Mouse (Mus musculus) hindbrain, embryonic 13.5 days (tissue): ENCODE results near the gene Ccdc146. TPM values are rescaled to one million over a fixed set of nuclear protein-coding genes. Genes with fewer than 3 reads are reported as not detected.

Experiments used
- ATAC-seq: fragments of 200-750 bp; cut with Nextera tagmentation; 2 replicates; pipeline ENCODE4 v1.8.0; 2017; ENCODE audit warnings: moderate TSS enrichment; ENCODE audit not compliant: low FRiP score
- H3K27ac ChIP-seq: fragments of 300-500 bp; sonication (generic); 2 replicates; pipeline ENCODE4 v1.5.1; 2015; ENCODE audit warnings: inconsistent platforms, mild to moderate bottlenecking, moderate library complexity
- H3K27me3 ChIP-seq: fragments of 300-500 bp; sonication (generic); 2 replicates; pipeline ENCODE4 v1.6.1; 2015; ENCODE audit warnings: mild to moderate bottlenecking, inconsistent platforms
- H3K36me3 ChIP-seq: fragments of 300-500 bp; sonication (generic); 2 replicates; pipeline ENCODE4 v1.6.1; 2015; ENCODE audit warnings: mild to moderate bottlenecking, inconsistent platforms
- H3K4me1 ChIP-seq: fragments of 300-500 bp; sonication (generic); replicated peaks from 2 replicates; pipeline ENCODE4 v1.6.1; 2015; ENCODE audit warnings: inconsistent platforms
- H3K4me2 ChIP-seq: fragments of 300-500 bp; sonication (generic); 2 replicates; pipeline ENCODE4 v1.6.1; 2015; ENCODE audit warnings: inconsistent platforms, mild to moderate bottlenecking, moderate library complexity
- H3K4me3 ChIP-seq: fragments of 300-500 bp; sonication (generic); 2 replicates; pipeline ENCODE4 v1.5.1; 2015; ENCODE audit warnings: mild to moderate bottlenecking, inconsistent platforms
- H3K9ac ChIP-seq: fragments of 300-500 bp; sonication (generic); 2 replicates; pipeline ENCODE4 v1.6.1; 2015; ENCODE audit warnings: mild to moderate bottlenecking, inconsistent platforms
- H3K9me3 ChIP-seq: fragments of 300-500 bp; sonication (generic); 2 replicates; pipeline ENCODE4 v1.6.1; 2016; ENCODE audit warnings: inconsistent platforms
- WGBS: fragments of 180-500 bp; shearing (Covaris S2); methylation state at CpG from one replicate; pipeline ENCODE4 v1.1.7; 2015; 5-methylcytosine and 5-hydroxymethylcytosine counted together
- polyA plus RNA-seq: library from polyadenylated mRNA; unstranded; fragments of >200 nt; fragmentation: Nextera tagmentation; extraction: Ambion mirVana; gene quantifications from 2 replicates; pipeline ENCODE4 v1.2.1, GENCODE M21; 2015

The Ccdc146 gene
- 0.76 and 1.7 TPM in 2 replicates for polyA plus RNA-seq

DNA sequence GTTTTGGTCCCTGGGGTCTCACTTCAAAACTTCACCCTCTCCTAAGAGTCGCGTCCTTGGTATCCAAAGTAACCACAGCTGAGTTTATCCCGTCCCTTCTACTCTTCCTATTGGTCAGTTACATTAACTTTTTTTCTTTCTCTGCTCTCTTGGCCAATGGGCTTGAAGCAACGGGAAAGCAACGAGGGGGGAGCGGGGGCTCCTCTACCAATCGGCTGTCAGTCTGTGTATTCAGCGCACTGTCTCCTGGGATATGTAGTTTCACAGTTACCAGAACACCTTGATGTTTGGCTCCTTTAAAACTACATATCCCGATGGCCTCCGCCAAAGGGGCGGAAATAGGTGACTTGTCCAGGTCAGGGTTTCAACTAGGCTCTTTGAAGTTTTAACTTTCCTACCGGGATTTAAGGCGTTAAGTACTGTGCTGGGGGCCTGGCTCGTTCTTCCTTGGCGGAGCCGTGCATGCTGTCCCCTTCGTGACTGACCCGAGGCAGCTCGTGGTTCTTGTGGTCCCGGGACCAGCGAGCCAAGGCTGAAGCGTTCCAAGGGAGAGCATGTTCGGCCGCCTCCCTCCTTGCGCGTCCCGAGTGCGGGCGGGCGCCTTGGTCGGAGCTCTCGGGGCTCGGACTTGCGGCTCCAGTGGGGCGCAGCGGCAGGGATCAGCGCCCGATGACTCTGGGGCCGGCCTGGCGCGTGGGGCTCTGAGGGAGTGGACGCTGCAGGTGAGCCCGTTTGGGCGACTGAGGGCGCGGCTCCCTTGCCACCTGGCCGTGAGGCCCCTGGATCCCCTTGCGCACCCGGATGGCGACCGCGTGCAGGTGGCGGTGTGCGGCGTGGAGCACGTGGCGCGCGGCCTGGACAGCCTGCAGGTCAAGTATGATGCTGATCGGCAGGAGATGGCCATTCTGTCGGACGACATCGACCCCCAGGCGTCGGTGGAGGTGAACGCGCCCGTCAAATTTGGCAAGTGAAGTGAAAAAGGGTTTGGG, at the start of gene Ccdc146, which contains the start of gene Fam185a:
Gene Ccdc146, minus strand, starts transcription at position 64 of the 989 bp plus-strand sequence.
Gene Fam185a, plus strand, starts transcription at position 345 of the 989 bp plus-strand sequence.
- Histone ChIP-seq H3K36me3 (no peaks in the 10 kb centered on the region), H3K9ac (peak within 1 kb of the TSS; percentile 84), H3K27ac (no peak within 1 kb of the TSS; the same call in 1 of the 2 replicates), H3K9me3 (no peaks in the 10 kb centered on the region), H3K4me1 (peaks cover 16% of the 10 kb centered on the region), H3K4me3 (peak within 1 kb of the TSS; percentile 91), H3K4me2 (peak within 1 kb of the TSS; percentile 97), H3K27me3 (no peaks in the 10 kb centered on the region)
- peak; percentile 100 for ATAC-seq
- WGBS: under 1% methylated on average over 68 of the region's 68 CpGs

DNA sequence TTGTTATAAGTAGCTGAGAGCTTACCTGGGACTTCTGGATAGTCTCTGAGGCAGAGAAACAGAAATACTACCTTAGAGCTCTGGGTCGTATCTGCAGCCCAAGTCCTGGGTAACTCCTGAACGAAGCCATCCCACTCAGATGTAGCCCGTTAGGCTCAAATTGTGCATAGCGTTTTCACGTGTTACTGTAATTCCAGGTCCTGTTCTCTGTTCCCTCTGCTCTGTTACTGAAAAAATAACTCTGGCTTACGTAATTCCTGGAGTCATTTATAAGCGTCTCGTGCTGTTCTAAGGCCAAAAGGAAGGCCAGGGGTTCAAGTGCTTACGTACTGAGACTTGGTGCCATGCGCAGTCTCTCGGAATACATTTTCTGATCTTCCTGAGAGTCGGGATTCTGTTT, 43.6 kb upstream of the Ccdc146 start:
- H3K27me3 ChIP-seq: no peaks in the 10 kb centered on the region
- ATAC-seq: no peak
- no peak overlapping the region for H3K4me2 ChIP-seq
- no peak overlapping the region for H3K27ac ChIP-seq
- H3K4me1 ChIP-seq: no peaks in the 10 kb centered on the region
- H3K4me3 ChIP-seq: no peak overlapping the region
- no peaks in the 10 kb centered on the region for H3K9me3 ChIP-seq
- no peak overlapping the region for H3K9ac ChIP-seq
- no peaks in the 10 kb centered on the region for H3K36me3 ChIP-seq
- 93% methylated on average over 12 of the region's 12 CpGs for WGBS

DNA sequence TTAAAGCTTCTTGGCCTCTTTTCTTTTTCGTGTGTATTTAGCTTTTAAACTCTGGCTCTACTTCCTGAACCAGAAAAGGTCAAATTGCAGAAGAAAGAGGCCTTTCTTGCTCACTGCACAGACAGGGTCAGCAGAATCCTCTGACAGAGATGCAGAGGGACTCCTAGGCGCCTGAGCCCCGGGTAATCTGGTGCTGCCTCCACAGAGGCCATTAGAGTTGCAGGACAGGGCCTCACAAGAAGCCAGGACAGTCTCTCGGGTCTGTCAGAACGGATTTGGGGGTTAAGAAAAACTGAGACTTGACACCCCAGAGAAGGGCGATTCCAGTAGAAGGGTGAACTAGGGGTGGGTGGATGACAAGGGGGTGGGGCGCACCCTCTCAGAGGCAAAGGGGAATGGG, 42.9 kb upstream of the Ccdc146 start:
- Histone ChIP-seq H3K36me3 (no peaks in the 10 kb centered on the region), H3K4me1 (no peaks in the 10 kb centered on the region), H3K27me3 (no peaks in the 10 kb centered on the region), H3K27ac (no peak overlapping the region), H3K9ac (no peak overlapping the region), H3K9me3 (no peaks in the 10 kb centered on the region), H3K4me2 (no peak overlapping the region), H3K4me3 (no peak overlapping the region)
- WGBS: 68% methylated on average over 7 of the region's 7 CpGs
- no peak for ATAC-seq

DNA sequence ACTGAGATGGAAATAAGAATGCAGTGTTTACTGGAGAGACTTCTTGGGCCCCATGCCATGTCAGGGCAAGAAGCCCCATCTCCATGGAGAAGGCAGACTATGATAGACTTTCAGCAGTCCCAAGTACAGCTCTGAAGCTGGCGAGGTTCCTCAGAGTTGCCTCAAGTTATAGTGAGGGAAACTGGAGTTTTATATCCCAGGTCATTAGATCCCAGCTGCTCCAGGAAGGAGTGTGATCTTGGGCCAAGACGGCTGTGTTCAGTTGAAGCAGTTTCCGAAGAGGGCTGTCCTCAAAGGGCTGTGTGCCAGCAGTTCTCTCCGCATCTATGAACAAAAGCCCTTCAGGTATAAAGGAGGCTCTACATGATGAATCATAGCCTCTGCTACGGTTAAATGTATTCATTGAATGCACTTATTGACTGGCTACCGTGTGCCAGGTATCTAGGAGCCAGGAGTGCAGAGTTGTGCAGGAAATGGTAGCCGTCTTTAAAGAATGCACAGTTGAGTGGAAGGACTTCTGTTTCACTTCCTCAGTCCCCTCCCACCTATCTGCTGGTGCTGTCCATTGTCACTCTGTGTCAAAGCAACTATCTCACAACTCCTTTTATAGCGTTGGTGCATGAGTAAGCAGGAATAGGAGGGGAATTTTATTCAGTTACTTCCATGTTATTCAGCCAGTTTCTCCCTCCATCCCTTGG, 16.5 kb upstream of the Ccdc146 start:
- Histone ChIP-seq H3K9me3 (no peaks in the 10 kb centered on the region), H3K4me3 (no peak overlapping the region), H3K9ac (no peak overlapping the region), H3K36me3 (no peaks in the 10 kb centered on the region), H3K27me3 (no peaks in the 10 kb centered on the region), H3K4me2 (no peak overlapping the region), H3K4me1 (no peaks in the 10 kb centered on the region; the same call in 1 of the 2 replicates), H3K27ac (0 out of 2 replicates have a peak overlapping the region, but pooled peaks have one; percentile 8)
- ATAC-seq: peak; percentile 49; the same call in 1 of the 2 replicates
- WGBS: 65% methylated on average over 8 of the region's 8 CpGs

DNA sequence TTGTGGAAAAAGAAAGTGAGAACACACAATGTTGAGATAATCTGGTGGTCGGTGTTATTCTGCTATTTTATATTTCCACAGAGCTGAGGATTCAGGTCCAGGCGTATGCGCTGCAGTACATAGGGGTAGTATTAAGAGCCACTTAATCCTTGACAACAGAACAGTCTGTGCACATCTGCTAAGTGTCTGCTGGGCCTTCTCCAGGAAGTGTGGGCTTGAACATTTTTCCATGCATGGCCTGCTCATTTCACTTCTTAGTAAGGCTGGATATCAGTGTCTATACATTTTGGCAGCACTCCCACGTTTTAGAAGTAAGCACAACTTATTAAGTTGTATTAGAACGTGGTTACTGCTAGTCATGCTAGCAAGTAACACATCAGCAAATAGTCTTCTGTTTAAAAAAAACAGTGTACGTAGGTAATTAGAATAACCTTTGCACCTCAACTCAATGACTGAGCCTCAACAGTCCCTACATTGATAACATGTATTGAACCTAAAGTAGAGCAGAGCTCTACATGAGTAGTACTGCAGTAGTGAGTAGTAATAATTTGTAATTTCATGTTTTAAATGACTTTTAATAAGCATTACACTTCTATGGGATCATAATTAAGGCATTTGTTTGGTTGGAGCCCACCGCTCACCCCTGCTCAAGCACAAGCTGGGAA, 15.1 kb upstream of the Ccdc146 start:
- no peak overlapping the region for H3K4me3 ChIP-seq
- H3K9ac ChIP-seq: no peak overlapping the region
- H3K27ac ChIP-seq: no peak overlapping the region
- no peaks in the 10 kb centered on the region for H3K9me3 ChIP-seq
- H3K27me3 ChIP-seq: no peaks in the 10 kb centered on the region
- ATAC-seq: no peak
- no peaks in the 10 kb centered on the region; the same call in 1 of the 2 replicates for H3K4me1 ChIP-seq
- 93% methylated on average over 7 of the region's 7 CpGs for WGBS
- H3K4me2 ChIP-seq: no peak overlapping the region
- H3K36me3 ChIP-seq: no peaks in the 10 kb centered on the region

DNA sequence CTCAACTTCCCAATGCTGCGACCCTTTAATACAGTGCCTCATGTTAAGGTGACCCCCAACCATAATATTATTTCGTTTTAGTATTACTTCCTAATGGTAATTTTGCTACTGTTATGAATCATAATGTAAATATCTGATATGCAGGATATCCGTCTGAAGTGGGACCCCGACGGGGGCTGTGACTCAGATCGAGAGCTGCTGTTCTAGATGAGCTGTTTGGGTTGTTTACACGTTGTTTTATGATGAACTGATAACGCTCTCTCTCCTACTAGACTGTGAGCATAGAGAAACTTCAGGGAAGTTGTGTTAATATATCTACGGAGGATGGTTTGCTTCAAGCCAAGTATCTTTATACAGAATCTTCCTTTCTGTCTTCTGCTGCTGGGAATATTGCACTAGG, 14.0 kb upstream of the Ccdc146 start:
- H3K27ac ChIP-seq: no peak overlapping the region
- no peaks in the 10 kb centered on the region for H3K27me3 ChIP-seq
- no peak overlapping the region for H3K4me3 ChIP-seq
- no peak for ATAC-seq
- H3K4me2 ChIP-seq: no peak overlapping the region
- 92% methylated on average over 9 of the region's 9 CpGs for whole genome bisulfite sequencing
- no peaks in the 10 kb centered on the region for H3K36me3 ChIP-seq
- no peaks in the 10 kb centered on the region for H3K9me3 ChIP-seq
- no peaks in the 10 kb centered on the region; the same call in 1 of the 2 replicates for H3K4me1 ChIP-seq
- H3K9ac ChIP-seq: no peak overlapping the region

DNA sequence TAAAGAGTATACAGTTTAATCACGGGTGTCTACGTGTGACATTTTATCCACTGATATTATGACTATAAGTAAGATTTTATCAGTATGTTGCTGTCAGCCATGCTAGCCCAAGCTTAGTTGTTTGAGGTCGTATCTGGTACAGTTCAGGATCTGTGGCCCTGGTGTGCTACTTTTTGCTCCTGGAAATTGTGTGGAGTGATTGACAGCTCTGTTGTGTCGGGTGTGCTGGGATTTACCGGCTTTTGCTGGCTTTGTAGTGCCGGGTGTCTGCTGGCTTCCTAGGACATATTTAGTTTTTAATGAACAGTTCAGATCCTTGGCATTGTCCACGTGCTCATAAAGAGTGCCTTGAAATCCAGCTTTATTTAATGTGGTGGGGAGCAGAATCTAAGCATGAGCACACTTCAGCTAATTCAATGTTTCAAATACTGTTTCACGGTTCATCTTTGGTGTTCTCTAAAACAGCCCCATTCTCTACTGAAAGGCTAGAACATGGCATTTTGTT, 12.0 kb upstream of the Ccdc146 start:
- Histone ChIP-seq H3K36me3 (no peaks in the 10 kb centered on the region), H3K27ac (no peak overlapping the region), H3K4me1 (no peaks in the 10 kb centered on the region; the same call in 1 of the 2 replicates), H3K9me3 (no peaks in the 10 kb centered on the region), H3K27me3 (no peaks in the 10 kb centered on the region), H3K9ac (no peak overlapping the region), H3K4me2 (no peak overlapping the region), H3K4me3 (no peak overlapping the region)
- ATAC-seq: no peak
- WGBS: 51% methylated on average over 8 of the region's 8 CpGs

DNA sequence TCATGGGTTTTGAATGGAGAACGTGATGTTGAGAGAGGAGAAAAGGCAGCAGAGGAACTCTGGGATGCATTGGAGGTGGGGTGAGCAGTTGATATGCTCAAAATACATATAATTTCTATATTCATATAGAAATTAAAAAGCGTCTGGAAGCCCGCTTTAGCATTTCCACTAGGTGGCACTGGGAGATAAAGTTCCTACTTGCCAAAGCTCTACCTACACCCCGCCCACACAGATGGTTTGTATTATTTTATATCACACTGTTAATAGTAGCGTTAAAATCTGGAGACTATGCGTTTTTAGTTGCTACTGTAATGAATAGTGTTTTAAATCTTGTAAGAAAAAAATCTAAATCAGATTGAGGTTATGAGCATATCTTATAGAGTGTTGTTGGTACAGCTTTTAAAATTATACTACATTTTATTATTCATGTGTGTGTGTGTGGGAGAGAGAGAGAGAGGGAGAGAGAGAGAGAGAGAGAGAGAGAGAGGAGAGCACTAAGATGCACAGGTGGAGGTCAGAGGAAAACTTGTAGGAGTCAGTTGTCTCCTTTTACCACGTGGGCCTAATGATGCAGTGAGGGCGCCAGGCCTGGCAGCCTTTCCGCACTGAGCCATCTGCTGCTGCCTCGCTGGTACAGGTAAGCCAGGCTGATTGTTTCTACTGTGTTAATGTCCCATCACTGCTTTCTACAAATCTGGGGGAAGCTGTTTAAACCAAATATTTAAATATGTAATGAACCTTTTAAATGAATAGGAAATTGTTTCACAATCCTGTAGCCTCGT, 9.9 kb upstream of the Ccdc146 start:
- Histone ChIP-seq H3K9me3 (no peaks in the 10 kb centered on the region), H3K4me3 (no peak overlapping the region), H3K4me1 (no peaks in the 10 kb centered on the region; the same call in 1 of the 2 replicates), H3K9ac (no peak overlapping the region), H3K4me2 (no peak overlapping the region), H3K27ac (no peak overlapping the region), H3K36me3 (no peaks in the 10 kb centered on the region), H3K27me3 (no peaks in the 10 kb centered on the region)
- peak; percentile 59; the same call in 1 of the 2 replicates for ATAC-seq
- WGBS: 78% methylated on average over 11 of the region's 11 CpGs

DNA sequence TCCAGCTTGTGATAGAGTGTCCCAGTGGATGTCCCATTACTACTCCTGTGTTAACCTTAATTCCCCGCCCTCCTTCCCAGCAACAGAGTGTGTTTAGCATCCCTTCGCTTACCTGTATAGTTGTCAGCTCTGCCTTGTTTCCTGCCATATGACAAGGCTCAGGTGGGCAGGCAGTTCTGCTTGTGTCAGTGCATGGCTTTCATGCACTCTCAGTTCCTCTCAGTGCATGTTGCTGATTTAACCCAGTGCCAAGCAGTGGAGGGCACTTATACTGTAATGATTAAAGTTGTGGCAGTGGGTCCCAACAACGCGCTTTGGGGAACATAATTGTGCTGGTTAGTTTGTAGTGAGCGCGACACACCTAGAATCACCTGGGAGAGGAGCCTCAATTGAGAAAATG, 2.2 kb upstream of the Ccdc146 start:
- Histone ChIP-seq H3K27ac (no peak overlapping the region), H3K4me2 (peak overlapping the region; percentile 97), H3K27me3 (no peaks in the 10 kb centered on the region), H3K36me3 (no peaks in the 10 kb centered on the region), H3K4me3 (no peak overlapping the region), H3K9me3 (no peaks in the 10 kb centered on the region), H3K4me1 (peaks cover 16% of the 10 kb centered on the region), H3K9ac (peak overlapping the region; percentile 4; the same call in 1 of the 2 replicates)
- 96% methylated on average over 6 of the region's 6 CpGs for WGBS
- no peak for ATAC-seq

DNA sequence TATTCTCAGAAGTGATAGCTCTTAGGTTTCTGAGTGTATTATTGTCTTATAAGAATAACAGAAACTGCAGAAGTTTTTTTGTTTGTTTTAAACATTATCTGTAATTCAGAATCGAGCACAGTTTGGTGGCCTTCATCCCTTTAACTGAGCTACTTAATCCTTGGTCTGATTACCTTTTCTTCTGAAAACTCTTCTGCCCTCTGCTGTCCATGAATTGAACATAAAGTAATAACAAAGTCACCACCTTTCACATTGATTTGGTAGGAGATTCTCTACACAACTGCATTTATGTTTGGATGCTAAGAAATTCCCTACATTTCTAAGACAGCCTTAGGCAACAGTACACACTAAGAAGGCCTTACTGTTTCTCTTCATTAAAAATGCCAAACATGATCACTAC, 3.9 kb downstream of the Ccdc146 start:
- Histone ChIP-seq H3K4me2 (no peak overlapping the region), H3K9ac (no peak overlapping the region), H3K9me3 (no peaks in the 10 kb centered on the region), H3K27ac (no peak overlapping the region), H3K4me1 (peaks cover 2% of the 10 kb centered on the region; the same call in 1 of the 2 replicates), H3K4me3 (no peak overlapping the region), H3K27me3 (no peaks in the 10 kb centered on the region), H3K36me3 (no peaks in the 10 kb centered on the region)
- WGBS: 51% methylated on average over 1 of the region's 1 CpGs
- no peak for ATAC-seq

DNA sequence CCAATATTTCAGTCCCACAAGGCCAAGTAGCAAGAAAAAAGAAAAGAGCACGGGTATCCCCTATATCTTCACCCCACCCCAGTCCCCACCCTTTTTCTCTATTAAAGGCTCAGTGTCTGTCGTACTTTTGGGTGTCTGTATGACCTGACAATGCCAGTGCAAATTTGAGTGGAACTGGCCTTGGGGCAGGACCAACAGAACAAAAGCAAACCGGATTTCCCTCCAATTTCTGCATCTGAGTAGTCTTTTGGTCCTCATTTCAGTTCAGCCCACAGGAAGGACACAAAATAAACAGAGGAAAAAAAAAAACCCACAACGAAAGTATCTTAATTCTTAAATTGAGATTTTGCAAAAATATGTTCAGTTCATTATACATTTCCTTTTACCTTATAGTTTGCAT, 5.9 kb downstream of the Ccdc146 start:
- ATAC-seq: no peak
- H3K4me1 ChIP-seq: no peaks in the 10 kb centered on the region
- H3K4me3 ChIP-seq: no peak overlapping the region
- no peak overlapping the region for H3K4me2 ChIP-seq
- H3K27me3 ChIP-seq: no peaks in the 10 kb centered on the region
- H3K9me3 ChIP-seq: no peaks in the 10 kb centered on the region
- H3K9ac ChIP-seq: no peak overlapping the region
- H3K36me3 ChIP-seq: no peaks in the 10 kb centered on the region
- 75% methylated on average over 4 of the region's 4 CpGs for WGBS
- no peak overlapping the region for H3K27ac ChIP-seq
